Mouse (Mus musculus) forebrain, embryonic 12.5 days (tissue): Measurements from ENCODE around the gene Gys1. TPM values are rescaled to one million over a fixed set of nuclear protein-coding genes. Genes with fewer than 3 reads are reported as not detected.

Experiments
- ATAC-seq: fragments of 200-750 bp; cut with Nextera tagmentation; 2 replicates; pipeline ENCODE4 v1.8.0; 2017; ENCODE audit warnings: moderate TSS enrichment; ENCODE audit not compliant: low FRiP score
- H3K27ac ChIP-seq: fragments of 300-500 bp; sonication (generic); 2 replicates; pipeline ENCODE4 v1.5.1; 2016; ENCODE audit warnings: mild to moderate bottlenecking
- H3K27me3 ChIP-seq: fragments of 300-500 bp; sonication (generic); 2 replicates; pipeline ENCODE4 v1.6.1; 2016; ENCODE audit warnings: mild to moderate bottlenecking
- H3K36me3 ChIP-seq: fragments of 300-500 bp; sonication (generic); replicated peaks from 2 replicates; pipeline ENCODE4 v1.6.1; 2016; ENCODE audit warnings: mild to moderate bottlenecking
- H3K4me1 ChIP-seq: fragments of 300-500 bp; sonication (generic); 2 replicates; pipeline ENCODE4 v1.6.1; 2016
- H3K4me2 ChIP-seq: fragments of 300-500 bp; sonication (generic); 2 replicates; pipeline ENCODE4 v1.6.1; 2016; ENCODE audit warnings: mild to moderate bottlenecking, moderate library complexity
- H3K4me3 ChIP-seq: fragments of 300-500 bp; sonication (generic); replicated peaks from 2 replicates; pipeline ENCODE4 v1.5.1; 2016; ENCODE audit warnings: mild to moderate bottlenecking
- H3K9ac ChIP-seq: fragments of 300-500 bp; sonication (generic); 2 replicates; pipeline ENCODE4 v1.6.1; 2016; ENCODE audit warnings: mild to moderate bottlenecking
- H3K9me3 ChIP-seq: fragments of 300-500 bp; sonication (generic); 2 replicates; pipeline ENCODE4 v1.6.1; 2016
- WGBS: fragments of 180-500 bp; shearing (Covaris S2); methylation state at CpG from one replicate; pipeline ENCODE4 v1.1.7; 2016; 5-methylcytosine and 5-hydroxymethylcytosine counted together
- polyA plus RNA-seq: library from polyadenylated mRNA; unstranded; fragments of >200 nt; fragmentation: Nextera tagmentation; extraction: Ambion mirVana; gene quantifications from 2 replicates; pipeline ENCODE4 v1.2.1, GENCODE M21; 2016

The Gys1 gene
- polyA plus RNA-seq, 1 experiment from 2014 or later, result 28.7 TPM

DNA sequence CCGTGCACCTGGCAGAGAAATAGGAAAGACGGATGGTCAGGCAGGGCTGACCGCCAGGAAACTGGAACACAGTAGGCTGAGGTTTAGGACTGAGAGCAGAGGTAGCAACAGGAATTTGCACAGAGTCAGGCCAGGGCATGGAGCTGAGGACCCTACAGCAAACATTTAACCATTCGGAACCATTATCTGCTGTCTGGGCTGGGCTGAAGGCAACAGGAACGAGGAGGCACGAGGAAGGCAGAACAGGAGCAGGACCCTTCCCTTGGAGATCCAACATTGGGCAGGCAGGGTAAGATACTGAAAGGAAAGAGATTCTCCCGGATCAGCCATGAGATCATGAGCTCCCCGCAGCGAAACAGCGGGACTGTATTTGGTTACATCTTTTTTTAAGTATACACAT, 26.8 kb upstream of the Gys1 start:
- Histone ChIP-seq H3K27ac (no peak overlapping the region), H3K36me3 (no peaks in the 10 kb centered on the region), H3K4me1 (peaks cover 13% of the 10 kb centered on the region), H3K27me3 (peaks cover 85% of the 10 kb centered on the region), H3K4me2 (no peak overlapping the region), H3K4me3 (no peak overlapping the region), H3K9ac (no peak overlapping the region), H3K9me3 (no peaks in the 10 kb centered on the region)
- 86% methylated on average over 10 of the region's 10 CpGs for WGBS
- no peak for ATAC-seq

DNA sequence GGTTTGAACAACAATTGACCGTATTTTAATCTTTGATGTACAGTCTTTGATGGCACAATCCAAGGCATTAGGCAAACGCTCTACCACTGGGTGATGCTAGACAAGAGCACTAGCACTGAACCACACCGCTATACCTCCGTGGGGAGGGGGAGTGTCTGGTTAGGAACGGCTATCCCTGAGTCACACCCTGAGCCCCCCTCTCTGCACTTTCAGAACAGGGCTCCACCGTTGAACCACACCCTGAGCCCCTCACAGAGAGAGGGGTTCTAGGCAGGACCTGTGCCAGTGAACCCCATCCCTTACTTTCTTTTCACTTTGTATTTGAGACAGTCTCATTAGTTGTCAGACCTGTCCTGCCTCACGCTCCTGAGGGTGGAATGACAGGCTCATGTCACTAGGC, 26.3 kb upstream of the Gys1 start:
- Histone ChIP-seq H3K4me3 (no peak overlapping the region), H3K9ac (no peak overlapping the region), H3K27ac (no peak overlapping the region), H3K36me3 (no peaks in the 10 kb centered on the region), H3K27me3 (peaks cover 85% of the 10 kb centered on the region), H3K4me2 (no peak overlapping the region), H3K9me3 (no peaks in the 10 kb centered on the region), H3K4me1 (peaks cover 16% of the 10 kb centered on the region)
- 71% methylated on average over 7 of the region's 7 CpGs for WGBS
- ATAC-seq, result no peak

- Histone ChIP-seq H3K4me2 (no peak overlapping the region), H3K36me3 (no peaks in the 10 kb centered on the region), H3K27me3 (peaks cover 90% of the 10 kb centered on the region), H3K4me3 (no peak overlapping the region), H3K4me1 (peaks cover 22% of the 10 kb centered on the region), H3K9me3 (no peaks in the 10 kb centered on the region), H3K27ac (no peak overlapping the region), H3K9ac (no peak overlapping the region)
- no peak for ATAC-seq
- 86% methylated on average over 17 of the region's 17 CpGs for WGBS
Measured at GRCm38 (mm10) chr7:45408949-45409348, 25.7 kb upstream of the Gys1 start.

GRCm38 (mm10) chr7:45409497-45410163, 25.0 kb upstream of the Gys1 start:
- WGBS, result 88% methylated on average over 8 of the region's 8 CpGs

GRCm38 (mm10) chr7:45412421-45412820, 22.2 kb upstream of the Gys1 start:
- H3K27ac ChIP-seq, result no peak overlapping the region
- ATAC-seq, result no peak
- no peak overlapping the region for H3K4me3 ChIP-seq
- peaks cover 15% of the 10 kb centered on the region for H3K4me1 ChIP-seq
- 90% methylated on average over 2 of the region's 2 CpGs for WGBS
- H3K27me3 ChIP-seq, result peaks cover 98% of the 10 kb centered on the region
- no peak overlapping the region for H3K4me2 ChIP-seq
- H3K9ac ChIP-seq, result no peak overlapping the region
- H3K36me3 ChIP-seq, result no peaks in the 10 kb centered on the region
- no peaks in the 10 kb centered on the region for H3K9me3 ChIP-seq

More at GRCm38 (mm10) chr7:45409497-45410163, 25.0 kb upstream of the Gys1 start:
- H3K4me3 ChIP-seq, result no peak overlapping the region
- H3K27ac ChIP-seq, result no peak overlapping the region
- no peaks in the 10 kb centered on the region for H3K9me3 ChIP-seq
- H3K27me3 ChIP-seq, result peaks cover 97% of the 10 kb centered on the region
- H3K9ac ChIP-seq, result no peak overlapping the region
- no peaks in the 10 kb centered on the region for H3K36me3 ChIP-seq
- H3K4me2 ChIP-seq, result no peak overlapping the region
- peaks cover 27% of the 10 kb centered on the region for H3K4me1 ChIP-seq
- ATAC-seq, result no peak

DNA sequence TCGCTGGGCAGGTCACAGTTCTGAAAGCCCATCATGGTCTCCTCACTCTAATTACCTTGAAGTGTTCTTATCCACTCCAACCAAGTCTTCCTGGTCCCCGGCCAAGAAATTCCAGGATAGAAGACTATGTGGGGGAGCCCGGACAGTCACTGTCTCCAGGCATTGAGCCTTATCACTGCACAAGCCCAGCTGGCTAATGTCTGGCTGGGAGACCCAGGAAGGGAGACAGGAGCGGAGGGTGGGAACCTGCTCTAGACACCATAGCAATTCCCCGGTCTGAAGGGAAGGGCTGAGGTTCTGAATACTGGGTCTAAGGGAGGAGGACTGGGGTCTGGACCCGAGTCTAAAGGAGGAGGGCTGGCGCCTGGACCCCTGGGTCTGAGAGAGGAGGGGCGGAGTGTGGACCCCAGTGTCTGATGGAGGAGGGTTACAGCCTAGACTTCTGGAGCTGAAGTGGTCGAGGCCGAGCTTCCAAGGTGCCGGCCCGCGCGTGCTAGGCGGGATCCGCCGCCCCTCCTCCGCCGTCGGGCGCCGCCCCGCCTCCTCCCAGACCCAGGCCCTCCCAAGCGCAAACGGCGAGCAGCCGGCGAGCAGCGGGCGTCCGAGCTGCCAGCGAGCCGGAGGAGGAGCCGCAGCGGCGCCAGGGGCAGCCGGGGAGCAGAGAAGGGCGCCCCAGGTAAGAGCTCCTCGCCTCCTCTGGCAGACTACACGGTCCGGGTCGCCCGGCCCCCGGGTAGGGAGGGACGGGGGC, 21.4 kb upstream of the Gys1 start, which contains the start of gene Ntf5:
TSS of gene Ntf5 (plus strand) at position 583 of the 751 bp plus-strand sequence.
- Histone ChIP-seq H3K36me3 (no peaks in the 10 kb centered on the region), H3K27me3 (peaks cover 98% of the 10 kb centered on the region), H3K9ac (peak within 1 kb of the TSS; percentile 61), H3K4me3 (peak within 1 kb of the TSS; percentile 52), H3K4me1 (peaks cover 18% of the 10 kb centered on the region), H3K27ac (no peak within 1 kb of the TSS), H3K4me2 (peak within 1 kb of the TSS; percentile 86), H3K9me3 (no peaks in the 10 kb centered on the region)
- WGBS, result 3% methylated on average over 39 of the region's 45 CpGs
- peak; percentile 69 for ATAC-seq

DNA sequence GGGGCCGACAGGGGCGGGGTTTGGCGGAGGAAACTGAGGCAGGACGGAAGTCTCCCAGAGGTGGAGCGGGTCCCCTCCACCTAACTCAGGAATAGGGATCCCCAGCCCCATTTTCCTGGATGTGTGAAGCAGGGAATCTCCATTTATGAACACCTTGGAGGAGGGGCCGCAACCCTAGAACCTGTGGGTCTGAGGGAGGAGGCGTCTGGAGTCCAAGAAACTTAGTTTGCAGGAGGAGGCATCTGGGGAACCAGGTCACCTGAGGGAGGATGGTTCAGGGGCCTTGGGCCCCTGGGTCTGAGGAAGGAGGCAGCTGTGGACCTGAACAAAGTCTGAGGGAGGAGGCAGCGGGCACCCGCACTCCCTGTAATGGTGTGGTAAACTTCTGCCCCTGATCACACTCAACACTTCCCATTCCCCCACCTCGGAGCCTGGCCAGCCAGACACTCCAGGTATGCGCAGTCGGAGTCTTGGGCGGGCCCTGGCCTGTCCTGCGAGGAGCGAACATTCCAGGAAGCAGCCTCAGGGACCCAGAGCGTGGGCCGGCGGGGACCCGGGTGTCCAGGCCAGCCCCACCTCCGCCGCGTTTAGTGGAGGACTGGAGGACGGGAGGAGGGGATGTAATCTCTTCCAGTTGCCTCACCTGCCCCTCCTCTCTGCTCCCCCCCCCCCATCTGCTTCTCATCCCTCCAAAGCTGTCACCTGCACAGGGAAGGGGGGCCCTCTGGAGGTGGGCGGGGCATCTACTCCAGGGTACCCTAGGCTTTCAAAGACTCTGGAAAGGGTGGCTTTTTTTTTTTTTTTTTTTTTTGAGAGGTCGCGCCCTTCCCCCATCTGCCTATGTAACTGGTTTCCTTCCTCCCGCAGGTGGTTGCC, 20.5 kb upstream of the Gys1 start:
- peak overlapping the region; percentile 52 for H3K4me3 ChIP-seq
- peak; percentile 42; the same call in 1 of the 2 replicates for ATAC-seq
- peak overlapping the region; percentile 61 for H3K9ac ChIP-seq
- peaks cover 98% of the 10 kb centered on the region for H3K27me3 ChIP-seq
- 2% methylated on average over 25 of the region's 27 CpGs for WGBS
- H3K4me1 ChIP-seq, result peaks cover 18% of the 10 kb centered on the region
- H3K36me3 ChIP-seq, result no peaks in the 10 kb centered on the region
- no peak overlapping the region for H3K27ac ChIP-seq
- peak overlapping the region; percentile 86 for H3K4me2 ChIP-seq
- no peaks in the 10 kb centered on the region for H3K9me3 ChIP-seq

DNA sequence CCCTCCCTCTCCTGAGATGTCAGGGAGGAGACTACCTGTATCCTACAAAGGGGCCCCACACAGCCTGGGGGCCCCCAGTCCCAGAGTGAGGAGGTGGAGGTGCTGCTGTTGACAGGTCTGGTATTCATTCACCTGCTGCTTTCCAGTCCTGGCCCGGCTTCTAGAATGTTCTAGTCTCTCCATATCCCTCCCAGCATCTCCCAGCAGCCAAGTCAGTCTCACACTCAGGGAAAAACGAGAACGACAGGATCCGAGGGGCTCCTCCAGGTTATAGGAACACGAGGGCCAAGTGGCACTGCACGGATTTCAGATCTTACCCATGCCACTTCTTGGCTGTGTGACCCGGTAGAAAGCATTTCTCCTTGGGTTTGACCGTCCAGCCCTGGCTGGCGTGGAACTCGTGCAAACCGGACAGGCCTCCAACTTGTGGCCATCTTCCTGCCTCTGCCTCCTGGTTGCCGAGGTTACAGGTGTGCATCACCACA, 19.9 kb upstream of the Gys1 start:
- Histone ChIP-seq H3K36me3 (no peaks in the 10 kb centered on the region), H3K4me3 (no peak overlapping the region), H3K9me3 (no peaks in the 10 kb centered on the region), H3K4me2 (no peak overlapping the region), H3K27me3 (peaks cover 98% of the 10 kb centered on the region), H3K9ac (no peak overlapping the region), H3K27ac (no peak overlapping the region), H3K4me1 (peaks cover 18% of the 10 kb centered on the region)
- 50% methylated on average over 12 of the region's 12 CpGs for WGBS
- no peak for ATAC-seq

GRCm38 (mm10) chr7:45415636-45416035, 19.0 kb upstream of the Gys1 start:
- no peak overlapping the region for H3K4me2 ChIP-seq

DNA sequence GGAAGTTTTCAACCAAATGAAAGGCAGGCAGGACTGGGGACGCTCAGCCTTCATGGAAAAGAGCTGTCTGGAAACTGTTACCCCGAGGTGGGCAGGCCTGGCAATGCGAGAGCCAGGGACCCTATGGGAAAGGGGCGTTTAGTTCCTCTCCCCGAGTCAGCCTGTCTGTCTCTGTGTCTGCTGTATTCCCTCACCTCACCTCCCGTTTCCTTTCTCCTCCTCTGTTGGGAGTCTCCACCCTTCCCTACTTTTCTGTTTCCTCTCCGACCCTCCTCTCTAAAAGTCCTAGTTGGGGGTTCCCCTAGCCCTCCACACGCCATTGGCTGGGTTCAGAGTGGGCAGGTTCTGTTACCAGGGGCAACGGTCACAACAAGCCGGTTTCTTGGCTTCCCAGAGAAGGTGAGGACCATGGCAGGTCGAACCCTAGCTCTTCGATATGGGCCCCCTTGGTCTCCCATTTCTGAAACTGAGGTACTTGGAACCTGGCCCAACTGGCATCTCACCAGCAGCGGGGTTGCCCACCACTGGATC, 16.6 kb upstream of the Gys1 start:
- Histone ChIP-seq H3K36me3 (peaks cover 26% of the 10 kb centered on the region), H3K9me3 (no peaks in the 10 kb centered on the region), H3K27ac (no peak overlapping the region), H3K4me1 (peaks cover 18% of the 10 kb centered on the region), H3K27me3 (peaks cover 86% of the 10 kb centered on the region), H3K9ac (no peak overlapping the region), H3K4me2 (no peak overlapping the region), H3K4me3 (no peak overlapping the region)
- no peak for ATAC-seq
- WGBS, result 9% methylated on average over 13 of the region's 13 CpGs

More at GRCm38 (mm10) chr7:45415636-45416035, 19.0 kb upstream of the Gys1 start:
- no peak for ATAC-seq
- Histone ChIP-seq H3K27ac (no peak overlapping the region), H3K9me3 (no peaks in the 10 kb centered on the region), H3K4me3 (peak overlapping the region; percentile 19; the same call in 1 of the 2 replicates), H3K4me1 (peaks cover 18% of the 10 kb centered on the region), H3K36me3 (0 out of 2 replicates have a peak, but pooled peaks cover 2% of the 10 kb centered on the region), H3K27me3 (peaks cover 98% of the 10 kb centered on the region), H3K9ac (no peak overlapping the region)
- 13% methylated on average over 37 of the region's 37 CpGs for WGBS

DNA sequence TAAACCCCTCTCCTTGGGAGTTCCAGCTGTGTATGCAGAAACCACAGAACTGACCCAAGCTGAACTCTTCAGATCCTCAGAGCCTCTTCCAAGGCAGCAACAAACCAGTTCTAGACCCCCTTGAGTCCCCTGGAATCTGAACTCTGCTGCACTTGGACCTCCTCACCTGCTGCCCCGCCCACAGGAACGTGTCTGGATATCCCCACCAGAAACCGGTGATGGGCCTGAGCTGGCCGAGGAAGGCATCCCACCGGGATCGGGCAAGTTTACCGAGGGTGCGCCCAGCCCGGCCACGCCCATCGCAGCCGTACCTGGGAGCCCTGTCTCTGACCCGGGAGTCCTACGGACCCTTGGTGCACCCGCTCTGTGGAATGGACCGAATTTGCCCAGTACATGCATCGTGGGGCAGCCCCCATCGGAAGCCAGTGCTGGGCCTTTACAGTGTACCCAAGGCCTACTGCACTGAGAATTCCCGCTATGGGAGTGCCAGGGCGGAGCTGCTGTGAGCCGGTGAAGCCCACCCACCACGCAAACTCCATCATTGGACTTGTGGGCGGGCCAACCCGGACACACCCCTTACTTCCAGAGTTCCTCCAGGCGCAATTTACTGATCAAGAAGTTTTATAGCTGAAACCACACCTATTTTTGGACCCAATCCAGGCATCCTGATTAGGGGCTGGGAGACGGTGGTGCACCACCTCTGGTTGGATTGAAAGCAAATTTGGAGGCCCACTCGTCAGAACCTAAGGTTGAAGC, 14.6 kb upstream of the Gys1 start:
- ATAC-seq, result no peak
- WGBS, result 16% methylated on average over 27 of the region's 27 CpGs
- peaks cover 66% of the 10 kb centered on the region for H3K27me3 ChIP-seq

More for the DNA sequence above, 14.6 kb upstream of the Gys1 start:
- Histone ChIP-seq H3K36me3 (peaks cover 46% of the 10 kb centered on the region), H3K4me3 (no peak overlapping the region), H3K9me3 (no peaks in the 10 kb centered on the region), H3K9ac (no peak overlapping the region), H3K4me2 (no peak overlapping the region), H3K27ac (no peak overlapping the region), H3K4me1 (peaks cover 4% of the 10 kb centered on the region)
